Mouse (Mus musculus) E14TG2a.4 (cell line): ENCODE results near the gene Mid1.

Source experiments
- H3K27me3 ChIP-seq: 2 replicates; pipeline ENCODE4 v1.6.1; 2014; ENCODE audit warnings: low read length, control low read depth; ENCODE audit not compliant: insufficient read depth
- H3K36me3 ChIP-seq: 2 replicates; pipeline ENCODE4 v1.6.1; 2014; ENCODE audit warnings: low read length, control low read depth; ENCODE audit not compliant: insufficient read depth
- H3K4me1 ChIP-seq: replicated peaks from 2 replicates; pipeline ENCODE4 v1.6.1; 2014; ENCODE audit warnings: low read depth, low read length, control low read depth
- H3K4me3 ChIP-seq: replicated peaks from 2 replicates; pipeline ENCODE4 v1.5.1; 2014; ENCODE audit warnings: mild to moderate bottlenecking, low read length
- H3K9me3 ChIP-seq: 2 replicates; pipeline ENCODE4 v1.6.1; 2014; ENCODE audit warnings: low read length, control low read depth
- CTCF ChIP-seq: conservative IDR thresholded peaks from 2 replicates; pipeline ENCODE4 v1.5.1; 2014; ENCODE audit warnings: low read length
- NANOG ChIP-seq: IDR thresholded peaks from 2 replicates; pipeline ENCODE4 v1.6.1; 2014; ENCODE audit warnings: borderline replicate concordance, low read length, mixed read lengths
- POU5F1 ChIP-seq: IDR thresholded peaks from 2 replicates; pipeline ENCODE4 v1.6.1; 2014; ENCODE audit warnings: low read length, borderline replicate concordance

Mid1 gene

DNA sequence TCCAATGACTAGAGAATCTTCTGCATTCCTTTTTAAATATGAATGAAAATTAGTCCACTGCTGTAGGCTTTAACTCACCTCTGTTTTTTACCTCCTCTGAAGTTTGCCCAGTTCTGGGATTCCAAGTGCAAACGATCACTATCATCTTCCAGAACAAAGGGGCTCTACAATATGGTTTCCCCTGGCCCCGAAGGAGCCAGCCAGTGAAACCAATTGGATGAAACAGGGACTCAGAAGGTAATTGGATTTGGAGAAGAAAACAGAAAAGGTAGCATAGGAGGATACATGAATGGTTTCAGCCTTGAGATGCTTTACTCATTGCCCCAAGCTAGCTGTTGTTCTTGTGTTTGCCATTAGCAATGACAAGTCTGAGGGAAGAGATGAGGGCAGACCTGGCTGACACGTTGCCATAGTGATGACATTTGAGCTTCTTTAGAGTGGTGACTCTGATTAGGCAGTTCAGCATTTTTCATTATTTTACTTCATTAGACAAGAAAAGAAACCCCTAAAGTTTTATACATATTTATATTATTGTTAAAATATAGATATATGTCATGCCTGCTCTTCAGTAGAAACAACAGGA lies 50.5 kb downstream of the Mid1 start:
- H3K36me3 ChIP-seq = no peaks in the 10 kb centered on the region
- H3K27me3 ChIP-seq = no peaks in the 10 kb centered on the region
- H3K9me3 ChIP-seq = no peaks in the 10 kb centered on the region
- no peaks in the 10 kb centered on the region for H3K4me1 ChIP-seq
- TF ChIP-seq POU5F1 (no peak), NANOG (no peak), CTCF (no peak)
- H3K4me3 ChIP-seq = no peak overlapping the region

DNA sequence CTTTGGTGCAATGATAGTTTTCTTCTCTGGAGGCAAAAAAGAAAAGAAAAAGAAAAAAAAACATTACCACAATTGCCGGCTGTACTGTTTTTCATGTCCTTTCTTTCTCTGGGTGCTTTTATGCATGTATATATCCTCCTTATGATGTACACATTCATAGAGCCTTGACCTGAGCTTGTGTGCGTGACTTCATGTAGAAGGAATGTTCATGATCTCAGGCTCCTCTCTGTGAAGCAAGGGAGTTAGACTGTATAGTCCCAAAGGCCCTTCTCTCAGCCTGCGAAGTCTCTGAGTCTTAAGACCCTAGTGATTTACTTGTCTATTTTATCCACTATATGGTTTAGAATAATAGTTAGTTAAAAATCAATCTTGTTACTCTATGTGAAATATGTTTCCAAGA lies 73.0 kb downstream of the Mid1 start:
- TF ChIP-seq POU5F1 (no peak), NANOG (no peak), CTCF (no peak)
- H3K9me3 ChIP-seq = no peaks in the 10 kb centered on the region
- no peaks in the 10 kb centered on the region for H3K36me3 ChIP-seq
- H3K4me3 ChIP-seq = no peak overlapping the region
- H3K4me1 ChIP-seq = no peaks in the 10 kb centered on the region
- no peaks in the 10 kb centered on the region for H3K27me3 ChIP-seq

DNA sequence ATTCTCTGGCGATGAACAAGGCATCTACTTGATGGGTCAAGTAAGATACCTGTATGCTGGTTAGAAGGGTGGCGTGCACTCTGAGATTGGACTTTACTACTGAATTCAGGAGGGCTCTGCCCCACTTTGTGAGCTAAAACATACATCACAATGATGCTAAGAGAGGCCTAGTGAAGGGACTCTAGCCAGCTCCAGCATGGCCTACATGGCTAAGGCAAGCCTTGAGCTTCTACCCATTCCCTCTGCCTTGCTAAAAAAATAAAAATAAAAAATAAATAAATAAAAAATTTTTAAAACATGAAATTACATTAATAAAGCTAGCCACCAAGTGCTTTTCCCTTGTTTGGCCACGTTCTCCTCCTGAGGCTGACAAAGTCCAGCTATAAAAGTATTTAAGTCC lies 94.5 kb downstream of the Mid1 start, which contains the start of gene 4933400A11Rik:
Gene 4933400A11Rik (minus strand): TSS at position 101 of the 400 bp plus-strand sequence.
- Histone ChIP-seq H3K4me1 (no peaks in the 10 kb centered on the region), H3K27me3 (no peaks in the 10 kb centered on the region), H3K9me3 (no peaks in the 10 kb centered on the region), H3K36me3 (no peaks in the 10 kb centered on the region), H3K4me3 (no peak within 1 kb of the TSS)
- no peak for TF ChIP-seq CTCF
- no peak for TF ChIP-seq NANOG
- TF ChIP-seq POU5F1 = no peak

DNA sequence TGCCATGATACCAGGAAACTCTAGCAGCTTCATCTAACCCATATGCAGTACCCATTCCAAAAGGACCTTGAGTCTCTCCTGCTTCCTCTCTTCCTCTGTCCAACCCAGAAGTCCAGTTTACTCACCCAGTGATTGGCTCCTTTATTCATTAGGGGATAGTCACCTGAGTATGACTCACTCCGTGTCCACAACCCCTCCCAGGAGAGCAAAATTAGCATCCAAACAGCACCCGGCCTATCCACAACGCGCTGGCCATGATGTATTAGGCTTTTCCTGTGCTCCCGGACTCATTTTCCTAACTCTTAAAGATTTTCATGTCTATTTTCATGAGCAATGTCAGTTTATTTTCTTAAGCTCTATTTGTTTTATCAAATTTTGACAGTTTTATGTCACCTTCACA lies 104.7 kb downstream of the Mid1 start:
- Histone ChIP-seq H3K4me3 (no peak overlapping the region), H3K4me1 (no peaks in the 10 kb centered on the region), H3K36me3 (no peaks in the 10 kb centered on the region), H3K9me3 (no peaks in the 10 kb centered on the region), H3K27me3 (no peaks in the 10 kb centered on the region)
- TF ChIP-seq NANOG = no peak
- TF ChIP-seq POU5F1 = no peak
- no peak for TF ChIP-seq CTCF

DNA sequence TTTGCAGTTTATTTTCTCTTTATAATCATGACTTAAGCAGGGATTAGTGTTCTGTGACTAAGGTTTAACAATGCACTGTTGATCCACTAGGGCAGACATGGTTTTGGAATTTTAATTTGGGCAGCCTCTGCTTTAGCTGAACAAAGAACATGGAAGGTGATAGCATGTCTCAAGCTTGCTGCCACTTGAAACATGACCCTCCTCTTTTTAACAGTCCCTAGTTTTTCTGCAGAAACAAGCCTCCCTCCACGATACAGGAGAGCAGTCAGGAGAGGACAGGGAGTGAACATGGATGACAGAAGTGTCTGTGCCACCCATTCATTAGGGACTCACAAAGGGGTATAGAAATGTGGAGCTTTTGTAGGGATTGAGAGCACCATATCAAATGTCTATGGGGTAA lies 107.9 kb downstream of the Mid1 start:
- no peaks in the 10 kb centered on the region for H3K36me3 ChIP-seq
- H3K27me3 ChIP-seq = no peaks in the 10 kb centered on the region
- H3K4me1 ChIP-seq = no peaks in the 10 kb centered on the region
- TF ChIP-seq NANOG (no peak), POU5F1 (no peak), CTCF (no peak)
- no peaks in the 10 kb centered on the region for H3K9me3 ChIP-seq
- H3K4me3 ChIP-seq = no peak overlapping the region

DNA sequence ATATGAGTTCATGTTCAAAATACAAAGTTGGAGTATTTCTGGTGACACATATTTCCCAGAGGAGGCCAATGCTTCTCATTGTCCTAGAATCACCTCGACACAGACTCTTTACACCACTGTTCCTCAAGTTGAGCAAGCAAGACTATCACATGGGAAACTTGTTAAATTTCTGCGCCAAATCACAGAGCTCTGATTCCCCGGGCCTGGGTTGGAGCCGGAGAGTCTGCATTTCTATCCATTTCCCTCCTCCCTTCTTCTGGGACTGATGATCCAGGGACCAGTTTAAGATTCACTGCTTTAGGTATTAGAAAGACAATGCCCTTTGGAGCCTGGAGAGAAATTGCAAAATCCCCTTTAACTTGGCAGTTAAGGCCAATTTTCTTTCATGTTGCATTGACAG lies 109.4 kb downstream of the Mid1 start:
- H3K4me1 ChIP-seq = no peaks in the 10 kb centered on the region
- no peaks in the 10 kb centered on the region for H3K36me3 ChIP-seq
- H3K4me3 ChIP-seq = no peak overlapping the region
- TF ChIP-seq CTCF (no peak), POU5F1 (no peak), NANOG (no peak)
- no peaks in the 10 kb centered on the region for H3K27me3 ChIP-seq
- H3K9me3 ChIP-seq = no peaks in the 10 kb centered on the region

DNA sequence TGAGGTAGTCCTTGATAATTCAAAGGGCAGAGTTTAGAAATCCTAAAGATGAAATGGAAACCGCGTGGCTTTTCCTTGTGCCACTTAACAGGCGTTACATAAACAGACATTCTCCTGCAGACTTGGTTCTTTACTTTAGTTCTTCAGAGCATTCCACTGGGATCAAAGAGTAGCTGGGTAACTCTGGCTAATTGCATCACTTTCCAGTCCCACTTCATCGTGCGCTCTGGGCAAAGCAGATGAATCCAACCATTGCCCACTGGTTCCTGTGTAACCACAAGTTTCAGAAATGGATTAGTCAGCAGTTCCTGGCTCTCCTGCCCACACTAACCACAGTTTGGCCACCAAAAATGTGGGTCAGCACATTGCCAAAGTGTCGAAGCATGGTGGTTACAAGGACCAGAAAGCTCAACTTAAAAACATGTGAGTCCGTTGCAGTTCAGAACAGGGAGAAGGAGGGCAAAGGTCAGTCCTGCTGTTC lies 109.9 kb downstream of the Mid1 start:
- H3K36me3 ChIP-seq = no peaks in the 10 kb centered on the region
- no peaks in the 10 kb centered on the region for H3K27me3 ChIP-seq
- no peaks in the 10 kb centered on the region for H3K9me3 ChIP-seq
- no peaks in the 10 kb centered on the region for H3K4me1 ChIP-seq
- no peak for TF ChIP-seq NANOG
- no peak for TF ChIP-seq POU5F1
- no peak for TF ChIP-seq CTCF
- no peak overlapping the region for H3K4me3 ChIP-seq

DNA sequence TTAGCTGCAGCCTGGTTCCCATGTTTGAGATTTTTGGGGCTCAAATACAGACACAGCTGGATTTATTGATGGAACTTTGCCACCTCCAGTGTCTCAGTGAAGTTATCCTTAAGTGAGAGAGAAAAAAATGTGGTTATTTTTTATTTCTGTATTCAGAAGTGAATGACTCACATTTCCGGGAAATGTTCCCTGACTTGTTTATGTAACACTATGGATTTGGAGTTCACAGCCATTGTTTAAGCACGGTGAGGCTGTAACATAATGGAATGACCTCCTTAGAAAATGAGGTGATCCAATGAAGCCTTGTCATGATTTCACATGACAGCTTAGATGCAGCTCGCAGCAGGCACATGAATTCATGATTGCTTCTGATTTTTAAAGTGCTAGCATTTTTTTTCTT lies 112.1 kb downstream of the Mid1 start:
- Histone ChIP-seq H3K4me3 (no peak overlapping the region), H3K9me3 (no peaks in the 10 kb centered on the region), H3K27me3 (no peaks in the 10 kb centered on the region), H3K4me1 (no peaks in the 10 kb centered on the region), H3K36me3 (no peaks in the 10 kb centered on the region)
- TF ChIP-seq CTCF (no peak), NANOG (no peak), POU5F1 (no peak)

DNA sequence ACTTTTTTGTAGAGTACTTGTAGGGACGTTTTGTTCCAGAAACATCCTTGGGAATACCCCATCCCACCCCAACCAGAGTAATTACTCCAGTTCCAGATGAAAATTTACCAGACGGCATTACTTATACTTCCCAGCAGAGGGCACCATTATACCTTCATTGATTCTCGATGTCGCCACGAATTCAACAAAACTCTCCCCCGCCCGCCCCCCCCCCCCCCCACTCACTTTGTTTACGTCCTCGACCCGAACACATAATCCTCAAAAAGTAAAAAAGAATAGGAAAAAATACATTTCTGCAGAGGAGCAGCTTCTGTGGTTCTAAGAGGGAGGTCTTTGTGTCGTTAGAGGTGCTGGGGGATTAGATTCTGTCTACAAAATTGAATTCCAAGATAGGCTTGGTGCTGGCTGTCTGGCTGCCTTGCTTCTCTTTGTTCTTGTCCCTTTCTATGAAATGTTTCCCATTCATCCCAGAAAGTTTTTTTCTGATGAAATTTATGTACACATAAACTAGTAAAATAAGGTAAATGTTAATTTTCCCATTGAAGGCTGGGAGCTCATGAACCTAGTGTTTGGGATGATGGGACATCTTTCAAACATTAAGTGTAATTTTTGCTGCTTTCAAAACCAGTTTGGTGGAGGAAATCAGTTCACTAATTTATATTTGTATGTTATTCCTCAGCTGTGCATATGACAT lies 114.1 kb downstream of the Mid1 start:
- Histone ChIP-seq H3K36me3 (no peaks in the 10 kb centered on the region), H3K4me1 (no peaks in the 10 kb centered on the region), H3K27me3 (no peaks in the 10 kb centered on the region), H3K4me3 (no peak overlapping the region), H3K9me3 (no peaks in the 10 kb centered on the region)
- TF ChIP-seq CTCF (0 out of 2 replicates have a peak, but pooled peaks have one; percentile 14), POU5F1 (no peak)
